Mouse (Mus musculus): ENCODE results near the gene Ap2b1. TPM values are rescaled to one million over a fixed set of nuclear protein-coding genes. Genes with fewer than 3 reads are reported as not detected.

Ap2b1 gene
- total RNA-seq, 2 experiments from 2014 or later: 320 to 324 TPM

GRCm38 (mm10) chr11:83441235-83441634 lies 142.4 kb downstream of the Ap2b1 start:
- no peak for DNase-seq (ENCODE audit: low spot score in 2 of 2)

DNA sequence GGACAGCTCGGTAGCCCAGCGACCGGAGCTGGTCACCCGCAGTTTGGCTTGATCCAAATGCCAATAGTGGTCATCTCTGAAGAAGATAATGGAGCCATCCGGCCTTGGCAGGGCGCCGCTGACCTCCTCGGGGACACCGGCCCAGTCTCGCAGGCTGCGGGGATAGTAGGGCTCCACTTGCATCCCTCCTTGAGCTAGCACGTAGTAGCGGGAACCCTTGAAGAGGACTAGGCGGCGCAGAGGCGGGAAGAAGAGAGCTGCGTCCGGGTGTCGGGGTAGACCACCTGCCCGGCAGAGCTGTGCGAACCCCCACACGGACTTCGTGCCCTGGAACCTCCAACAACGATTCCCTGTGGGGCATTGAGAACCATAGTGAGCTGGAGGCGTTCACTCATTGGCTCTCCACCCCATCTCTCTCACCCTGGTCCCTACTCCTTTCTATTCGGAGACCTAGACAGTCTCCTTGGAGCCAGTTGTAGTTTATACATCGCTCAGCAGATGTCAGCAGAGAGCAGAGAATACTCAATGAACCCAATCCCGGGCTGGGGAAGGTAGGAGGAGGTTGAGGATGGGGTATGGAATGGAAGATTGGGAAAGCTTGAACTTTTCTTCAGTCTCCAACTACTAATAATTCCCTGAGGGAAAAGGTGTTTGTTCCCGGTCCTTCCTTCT lies 143.9 kb downstream of the Ap2b1 start:
- DNase-seq (ENCODE audit: low spot score in 2 of 2): peak; percentile 55 to 88

DNA sequence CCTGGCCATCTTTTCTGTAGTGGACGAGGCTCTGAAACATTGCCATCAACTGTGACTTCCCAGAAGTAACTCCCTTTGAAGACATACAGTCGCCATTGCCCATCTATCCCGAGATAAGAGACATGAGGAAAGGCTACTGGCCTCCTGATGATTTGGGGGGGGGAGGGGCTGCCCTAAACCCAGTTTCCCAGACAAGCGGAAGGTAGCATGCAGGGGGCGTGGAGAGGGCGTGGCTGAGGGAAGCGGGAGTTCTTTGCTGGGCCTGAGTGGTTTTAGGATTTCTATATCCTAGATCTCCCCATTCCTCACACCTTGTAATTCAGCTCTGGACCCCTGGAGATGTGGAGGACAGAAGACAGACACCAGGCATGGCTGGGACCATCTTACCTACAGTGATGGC lies 145.0 kb downstream of the Ap2b1 start:
- no peak for DNase-seq (ENCODE audit: low spot score in 2 of 2)

DNA sequence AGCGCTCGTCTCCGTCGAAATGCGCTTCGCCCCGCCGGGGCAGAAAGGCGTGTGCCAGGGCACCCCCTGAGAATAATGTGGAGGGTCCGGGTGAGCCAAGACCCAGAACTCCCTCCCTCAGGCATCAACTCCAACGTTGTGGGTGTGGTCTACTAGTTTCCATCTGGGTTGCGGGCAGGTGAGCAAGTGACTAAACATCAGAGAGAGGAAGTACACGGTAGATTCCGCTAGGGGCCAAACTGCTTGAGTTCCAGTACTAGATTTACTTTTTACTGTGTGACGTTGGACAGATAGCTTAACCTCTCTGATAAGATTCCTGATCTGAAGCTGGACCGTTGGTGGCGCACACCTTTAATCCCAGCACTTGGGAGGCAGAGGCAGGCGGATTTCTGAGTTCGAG lies 146.2 kb downstream of the Ap2b1 start:
- no peak for DNase-seq (ENCODE audit: low spot score in 2 of 2)

- DNase-seq (ENCODE audit: low spot score in 2 of 2): no peak
These were observed 148.8 kb downstream of the Ap2b1 start for GRCm38 (mm10) chr11:83447612-83448011.

DNA sequence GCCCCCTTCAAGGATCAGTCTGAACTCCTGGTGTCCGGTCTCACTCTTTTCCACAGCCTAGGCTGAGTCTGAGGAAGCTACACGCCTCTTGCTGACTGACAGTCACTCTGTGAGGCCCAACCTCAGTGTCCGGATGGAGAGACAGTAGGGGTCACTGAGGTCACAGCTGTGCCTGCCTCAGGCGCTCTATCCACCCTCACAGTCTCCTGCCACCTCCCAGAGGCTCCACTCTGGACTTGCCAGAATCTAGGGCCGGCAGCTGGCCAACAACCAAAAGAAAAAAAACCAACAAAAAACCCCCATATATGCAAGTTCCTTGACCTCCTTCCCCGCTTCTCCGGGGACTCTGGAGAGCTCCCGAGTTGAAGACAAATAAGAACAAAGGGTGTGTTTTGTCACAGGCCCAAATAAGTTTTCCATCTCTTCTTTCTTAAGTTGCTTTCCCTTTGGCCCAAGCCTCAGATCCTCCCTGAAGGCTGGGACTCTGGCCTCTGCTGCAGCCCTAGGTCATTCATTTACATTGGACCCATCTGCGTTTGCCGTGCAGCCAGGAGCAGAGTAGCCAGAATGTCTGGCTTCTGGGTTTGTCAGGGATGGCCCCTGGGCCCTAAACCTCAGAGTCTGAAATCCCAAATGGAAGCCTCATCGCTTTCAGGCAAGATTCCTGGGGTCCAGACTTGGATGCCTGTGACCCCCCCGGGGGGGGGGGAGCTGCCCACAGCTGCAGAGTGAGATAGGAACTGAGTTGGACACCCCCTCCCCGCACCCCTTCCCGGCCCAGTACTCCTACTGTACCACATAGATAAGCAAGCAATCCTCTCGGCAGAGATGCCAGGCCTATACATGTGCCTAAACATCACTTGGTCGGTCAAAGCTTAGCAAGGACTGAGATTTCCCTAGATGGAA lies 149.4 kb downstream of the Ap2b1 start:
- DNase-seq (ENCODE audit: low spot score in 2 of 2): no peak

GRCm38 (mm10) chr11:83448927-83449236 lies 150.1 kb downstream of the Ap2b1 start:
- DNase-seq (ENCODE audit: low spot score in 2 of 2): no peak

GRCm38 (mm10) chr11:83449298-83449697 lies 150.5 kb downstream of the Ap2b1 start:
- DNase-seq (ENCODE audit: low spot score in 2 of 2): no peak

DNA sequence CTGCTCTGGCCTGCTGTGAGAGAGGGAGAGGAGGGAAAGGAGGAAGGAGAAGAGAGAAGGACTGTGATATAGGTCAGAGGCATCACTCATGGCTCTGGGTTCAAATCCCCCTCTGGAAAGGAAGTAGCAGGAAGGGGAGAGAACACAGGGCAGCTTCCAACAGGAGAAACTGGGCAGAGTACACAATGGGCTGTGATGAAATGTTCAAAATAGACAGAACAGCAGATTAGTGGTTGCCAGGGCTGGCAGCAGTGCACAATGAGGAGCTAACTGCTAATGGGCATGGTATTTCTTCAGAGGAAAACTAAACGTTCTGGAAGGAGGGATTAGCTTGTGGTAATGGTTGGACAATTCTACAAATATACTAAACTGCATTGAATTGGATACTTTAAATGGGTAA lies 151.7 kb downstream of the Ap2b1 start:
- peak in 1 of 2 experiments; percentile 34 for DNase-seq (ENCODE audit: low spot score in 2 of 2)

- no peak for DNase-seq (ENCODE audit: low spot score in 2 of 2)
These were observed 152.5 kb downstream of the Ap2b1 start for GRCm38 (mm10) chr11:83451281-83451680.

DNA sequence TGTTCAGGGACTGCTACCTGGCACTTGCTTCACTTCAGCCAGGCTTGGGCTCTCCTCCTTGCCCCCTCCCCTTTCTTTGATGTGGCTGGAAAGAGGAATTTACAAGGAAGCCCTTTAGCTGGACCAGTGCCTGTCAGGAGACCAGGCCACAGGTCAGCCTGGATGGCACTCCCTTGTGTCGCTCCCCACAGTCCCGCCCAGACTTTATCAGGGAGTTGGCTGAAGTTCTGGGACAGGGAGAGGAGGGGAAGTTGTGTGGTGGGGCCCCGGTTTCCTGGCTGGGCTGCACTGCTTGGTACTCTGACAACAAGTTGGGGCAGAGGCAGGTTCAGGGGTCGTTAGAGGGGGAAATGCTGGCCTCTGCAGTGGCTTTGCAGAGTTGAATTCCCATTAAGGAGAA lies 155.7 kb downstream of the Ap2b1 start:
- no peak for DNase-seq (ENCODE audit: low spot score in 2 of 2)

Other genes starting within 250 kb of the Ap2b1 start
- 1 to 10 TPM in 1 of 2 experiments, under 1 TPM in 1; 0.62 to 1.1 TPM for gene Slfn2, start 233.9 kb upstream of the Ap2b1 start, total RNA-seq (2021)
- not detected for gene Slfn1, start 182.2 kb upstream of the Ap2b1 start, total RNA-seq (2021)
- gene Slfn4, start 123.8 kb upstream of the Ap2b1 start, total RNA-seq (2021): under 1 TPM in 1 of 2 experiments, not detected in 1; 0.17 TPM
- under 1 TPM; 0.48 to 0.52 TPM for gene Slfn3, start 107.7 kb upstream of the Ap2b1 start, total RNA-seq (2021)
- not detected for gene Slfn14, start 12.3 kb upstream of the Ap2b1 start, total RNA-seq (2021)
- gene Pex12, start 3.6 kb downstream of the Ap2b1 start, total RNA-seq (2021): 10 to 100 TPM in 1 of 2 experiments, 1 to 10 TPM in 1; 9.9 to 12.9 TPM
- 100 to 1,000 TPM; 243 to 245 TPM for gene Rasl10b, start 110.1 kb downstream of the Ap2b1 start, total RNA-seq (2021)
- gene Gas2l2, start 130.4 kb downstream of the Ap2b1 start, total RNA-seq (2021): under 1 TPM; 0.28 to 0.32 TPM
- gene 1700020L24Rik, start 138.7 kb downstream of the Ap2b1 start, total RNA-seq (2021): under 1 TPM in 1 of 2 experiments, not detected in 1; 0.54 TPM
- gene Mmp28, start 164.0 kb downstream of the Ap2b1 start, total RNA-seq (2021): 1 to 10 TPM; 2.9 TPM
- gene Taf15, start 174.1 kb downstream of the Ap2b1 start, total RNA-seq (2021): 10 to 100 TPM; 69.1 to 70.7 TPM
- not detected for gene Heatr9, start 223.2 kb downstream of the Ap2b1 start, total RNA-seq (2021)
- not detected for gene Ccl5, start 231.5 kb downstream of the Ap2b1 start, total RNA-seq (2021)

Measured in layer of hippocampus, adult 18-20 months (tissue).